Mouse (Mus musculus) E14TG2a.4 (cell line): ENCODE results near the gene Parm1.

Experiments used
- H3K27me3 ChIP-seq: 2 replicates; pipeline ENCODE4 v1.6.1; 2014; ENCODE audit warnings: low read length, control low read depth; ENCODE audit not compliant: insufficient read depth
- H3K36me3 ChIP-seq: 2 replicates; pipeline ENCODE4 v1.6.1; 2014; ENCODE audit warnings: low read length, control low read depth; ENCODE audit not compliant: insufficient read depth
- H3K4me1 ChIP-seq: replicated peaks from 2 replicates; pipeline ENCODE4 v1.6.1; 2014; ENCODE audit warnings: low read depth, low read length, control low read depth
- H3K4me3 ChIP-seq: replicated peaks from 2 replicates; pipeline ENCODE4 v1.5.1; 2014; ENCODE audit warnings: mild to moderate bottlenecking, low read length
- H3K9me3 ChIP-seq: 2 replicates; pipeline ENCODE4 v1.6.1; 2014; ENCODE audit warnings: low read length, control low read depth
- CTCF ChIP-seq: conservative IDR thresholded peaks from 2 replicates; pipeline ENCODE4 v1.5.1; 2014; ENCODE audit warnings: low read length
- NANOG ChIP-seq: IDR thresholded peaks from 2 replicates; pipeline ENCODE4 v1.6.1; 2014; ENCODE audit warnings: borderline replicate concordance, low read length, mixed read lengths
- POU5F1 ChIP-seq: IDR thresholded peaks from 2 replicates; pipeline ENCODE4 v1.6.1; 2014; ENCODE audit warnings: low read length, borderline replicate concordance

Parm1 gene

DNA sequence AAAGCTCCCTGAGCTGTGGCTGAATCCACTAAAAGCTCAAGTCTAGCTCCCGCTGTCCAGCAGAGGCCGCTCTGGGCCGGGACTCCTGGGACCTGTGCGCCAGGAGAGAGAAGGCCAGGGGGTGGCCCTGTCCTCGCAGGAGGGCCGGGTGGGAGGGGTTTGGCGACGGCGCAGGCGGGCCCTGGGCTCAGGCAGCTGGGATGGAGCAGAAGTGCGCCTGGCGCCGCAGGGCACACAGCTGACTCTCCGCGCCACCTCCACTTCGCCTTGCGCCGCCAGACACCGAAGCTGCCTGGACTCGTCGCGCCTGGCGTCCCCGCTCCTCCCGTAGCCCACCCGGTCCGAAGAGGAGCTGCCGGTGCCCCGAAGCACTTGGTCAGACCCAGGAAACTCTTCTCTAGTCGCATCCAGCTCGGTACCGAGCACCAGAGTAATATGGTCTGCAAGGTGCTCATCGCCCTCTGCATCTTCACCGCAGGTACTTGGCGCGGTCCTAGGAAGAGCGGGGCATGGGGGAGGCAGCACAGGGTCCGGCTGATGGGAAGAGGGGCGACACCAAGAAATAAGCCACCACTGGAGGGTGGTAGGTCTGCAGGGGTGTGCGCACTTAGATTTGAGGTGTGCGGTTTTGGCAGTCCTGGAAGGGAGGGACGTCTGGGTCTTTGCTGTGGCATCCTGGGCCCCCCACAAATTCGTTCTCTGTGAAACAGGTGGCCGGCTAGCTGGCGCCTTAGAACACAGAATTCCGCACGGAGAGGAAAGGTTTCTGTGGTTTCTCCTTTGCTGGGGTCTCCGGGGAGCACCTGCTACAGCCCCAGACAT is at the start of gene Parm1:
Gene Parm1 (plus strand): TSS at position 136 of the 822 bp plus-strand sequence.
- no peaks in the 10 kb centered on the region for H3K36me3 ChIP-seq
- peak within 1 kb of the TSS; percentile 84 for H3K4me3 ChIP-seq
- H3K27me3 ChIP-seq = peaks cover 28% of the 10 kb centered on the region
- peaks cover 23% of the 10 kb centered on the region for H3K4me1 ChIP-seq
- TF ChIP-seq POU5F1 = no peak
- TF ChIP-seq NANOG = no peak
- TF ChIP-seq CTCF = peak; percentile 20; the same call in 1 of the 2 replicates
- no peaks in the 10 kb centered on the region for H3K9me3 ChIP-seq

DNA sequence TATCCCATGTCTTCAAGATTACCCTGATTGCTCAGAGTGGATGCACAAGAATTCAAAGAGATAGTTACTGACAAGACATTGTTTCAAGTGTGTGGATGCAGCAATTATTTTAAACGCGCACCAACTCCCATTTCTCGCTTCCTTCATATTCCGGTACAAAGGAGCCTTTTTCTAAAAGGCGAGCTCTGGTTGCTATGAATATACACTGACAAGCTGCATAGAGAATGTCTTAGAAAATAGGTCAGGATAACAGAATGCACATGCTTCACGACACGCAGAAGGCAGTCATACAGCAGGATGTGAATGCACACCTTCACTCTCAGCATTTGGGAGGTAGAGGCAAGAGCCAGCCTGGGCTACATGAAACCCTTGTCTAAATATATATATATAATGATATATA is 42.2 kb upstream of the Parm1 start:
- Histone ChIP-seq H3K4me1 (no peaks in the 10 kb centered on the region), H3K9me3 (no peaks in the 10 kb centered on the region), H3K27me3 (no peaks in the 10 kb centered on the region), H3K4me3 (no peak overlapping the region), H3K36me3 (no peaks in the 10 kb centered on the region)
- no peak for TF ChIP-seq CTCF
- TF ChIP-seq POU5F1 = no peak

DNA sequence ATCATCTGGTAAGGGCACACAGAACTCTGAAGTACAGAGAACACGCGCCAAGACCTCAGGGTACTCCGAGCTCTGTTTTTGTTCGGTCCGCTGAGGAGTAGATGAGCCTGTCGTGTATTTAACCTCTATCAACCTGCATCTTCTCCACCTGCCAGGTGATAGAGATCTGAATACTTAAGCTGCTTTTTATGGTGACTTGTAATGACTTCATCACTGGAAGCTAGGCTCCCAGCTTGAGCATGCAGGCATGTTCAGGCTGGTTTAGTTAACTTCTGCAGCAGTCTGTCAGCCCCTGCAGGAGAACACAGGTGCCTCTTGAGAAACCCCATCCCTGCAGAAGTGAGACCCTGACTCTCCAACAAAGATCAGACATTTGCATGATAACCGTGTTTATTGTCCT is 40.6 kb upstream of the Parm1 start:
- no peak for TF ChIP-seq NANOG
- no peak for TF ChIP-seq POU5F1
- H3K4me1 ChIP-seq = no peaks in the 10 kb centered on the region

DNA sequence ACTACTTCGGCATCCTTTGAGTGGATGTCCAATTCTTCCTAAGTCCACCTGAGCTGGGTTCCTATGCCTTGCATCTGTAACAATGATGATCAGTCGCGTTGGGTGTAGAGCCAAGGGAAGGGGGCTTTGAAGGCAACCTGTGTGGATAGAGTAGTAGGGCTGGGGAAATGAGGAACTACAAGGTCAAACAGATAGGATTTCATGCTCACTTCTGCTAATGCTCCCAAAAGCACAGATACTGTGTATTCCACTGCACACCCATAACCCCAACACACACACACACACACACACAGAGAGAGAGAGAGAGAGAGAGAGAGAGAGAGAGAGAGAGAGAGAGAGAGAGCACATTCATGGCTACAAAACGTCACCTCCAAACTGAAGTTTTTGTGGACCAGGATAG is 38.7 kb upstream of the Parm1 start:
- no peaks in the 10 kb centered on the region for H3K27me3 ChIP-seq
- H3K4me1 ChIP-seq = no peaks in the 10 kb centered on the region
- no peak for TF ChIP-seq NANOG
- TF ChIP-seq CTCF = no peak
- TF ChIP-seq POU5F1 = no peak
- peaks cover 9% of the 10 kb centered on the region; the same call in 1 of the 2 replicates for H3K9me3 ChIP-seq
- H3K4me3 ChIP-seq = no peak overlapping the region
- H3K36me3 ChIP-seq = no peaks in the 10 kb centered on the region

More for the DNA sequence above, 40.6 kb upstream of the Parm1 start:
- H3K9me3 ChIP-seq = no peaks in the 10 kb centered on the region
- H3K36me3 ChIP-seq = no peaks in the 10 kb centered on the region
- no peaks in the 10 kb centered on the region for H3K27me3 ChIP-seq
- no peak overlapping the region for H3K4me3 ChIP-seq

DNA sequence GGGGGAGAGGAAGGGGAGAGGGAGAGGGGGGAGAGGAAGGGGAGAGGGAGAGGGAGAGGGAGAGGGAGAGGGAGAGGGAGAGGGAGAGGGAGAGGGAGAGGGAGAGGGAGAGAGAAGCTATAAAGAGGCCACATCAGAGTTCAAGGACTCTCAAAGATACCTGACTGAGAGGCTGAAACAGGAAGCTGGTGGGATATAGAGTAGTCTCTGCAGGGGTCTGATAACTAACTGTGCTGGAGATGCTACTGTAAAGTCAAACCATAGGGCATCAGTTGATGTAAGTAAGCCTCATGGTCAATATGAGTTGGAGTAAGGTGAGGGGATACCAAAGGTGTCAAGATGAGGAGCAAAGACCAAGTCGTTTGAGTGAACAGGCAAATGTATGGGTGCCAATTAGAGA is 37.3 kb upstream of the Parm1 start:
- Histone ChIP-seq H3K27me3 (no peaks in the 10 kb centered on the region), H3K9me3 (peaks cover 16% of the 10 kb centered on the region), H3K4me1 (no peaks in the 10 kb centered on the region), H3K36me3 (no peaks in the 10 kb centered on the region), H3K4me3 (no peak overlapping the region)
- no peak for TF ChIP-seq NANOG
- TF ChIP-seq CTCF = no peak

DNA sequence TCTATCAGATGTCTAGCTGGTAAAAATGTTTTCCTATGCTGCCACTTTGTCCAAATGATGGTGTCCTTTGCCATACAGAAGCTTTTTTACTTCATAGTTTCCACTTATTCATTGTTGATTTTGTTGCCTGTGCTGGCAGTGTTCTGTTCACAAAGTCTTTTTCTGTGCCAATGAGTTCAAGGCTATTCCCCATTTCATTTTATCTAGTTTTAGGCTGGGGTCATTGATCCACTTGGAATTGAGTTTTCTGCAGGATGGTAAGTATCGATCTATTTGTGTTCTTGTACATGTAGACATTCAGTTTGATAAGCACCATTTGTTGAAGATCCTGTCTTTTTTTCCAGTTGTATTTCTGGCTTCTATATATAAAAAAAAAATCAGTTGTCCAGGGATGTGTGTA is 33.1 kb upstream of the Parm1 start:
- Histone ChIP-seq H3K4me3 (no peak overlapping the region), H3K27me3 (no peaks in the 10 kb centered on the region)
- TF ChIP-seq CTCF (no peak), NANOG (no peak), POU5F1 (no peak)

DNA sequence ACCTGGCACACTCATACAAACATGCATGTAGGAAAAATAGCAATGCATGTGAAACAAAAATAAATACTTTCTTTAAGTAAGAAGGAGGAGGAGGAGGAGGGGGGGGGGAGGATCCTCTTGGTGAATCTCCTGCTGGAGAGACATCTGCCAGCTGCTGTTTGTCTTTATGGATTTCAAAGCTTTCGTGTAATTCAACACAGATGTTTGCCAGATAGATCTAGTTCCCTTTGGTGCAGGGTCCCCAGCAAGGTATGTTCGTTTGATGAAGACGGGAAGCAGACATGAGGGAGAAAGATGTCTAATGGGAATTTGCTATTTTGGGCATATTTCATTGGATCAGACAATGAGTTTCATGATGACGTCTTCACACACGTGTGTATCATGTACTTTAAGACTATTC is 23.0 kb upstream of the Parm1 start:
- Histone ChIP-seq H3K4me3 (no peak overlapping the region), H3K27me3 (no peaks in the 10 kb centered on the region), H3K36me3 (no peaks in the 10 kb centered on the region), H3K4me1 (no peaks in the 10 kb centered on the region), H3K9me3 (no peaks in the 10 kb centered on the region)
- TF ChIP-seq POU5F1 (no peak), CTCF (no peak), NANOG (no peak)

More for the DNA sequence above, 33.1 kb upstream of the Parm1 start:
- Histone ChIP-seq H3K9me3 (peaks cover 16% of the 10 kb centered on the region), H3K36me3 (no peaks in the 10 kb centered on the region), H3K4me1 (no peaks in the 10 kb centered on the region)

DNA sequence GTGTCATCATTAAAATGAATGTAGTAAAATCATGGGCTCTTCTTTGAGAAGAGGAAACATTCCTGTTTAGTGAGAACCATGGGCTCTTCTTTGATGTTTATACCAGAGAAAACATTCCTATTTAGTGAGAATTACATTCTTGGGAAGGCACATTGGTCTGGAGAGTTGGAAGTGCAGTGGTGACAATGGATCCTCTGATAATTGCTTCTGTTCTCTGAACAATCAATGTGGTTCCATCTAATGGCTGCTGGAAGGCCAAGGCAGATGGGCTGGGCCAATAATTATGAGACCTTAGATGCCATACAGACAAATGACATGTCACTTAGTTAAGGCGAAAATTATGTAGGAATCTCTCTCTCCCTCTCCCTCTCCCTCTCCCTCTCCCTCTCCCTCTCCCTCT is 16.1 kb upstream of the Parm1 start:
- Histone ChIP-seq H3K9me3 (peaks cover under 1% of the 10 kb centered on the region), H3K4me1 (no peaks in the 10 kb centered on the region), H3K36me3 (no peaks in the 10 kb centered on the region), H3K27me3 (no peaks in the 10 kb centered on the region), H3K4me3 (no peak overlapping the region)
- TF ChIP-seq NANOG = no peak
- TF ChIP-seq POU5F1 = no peak
- TF ChIP-seq CTCF = no peak

DNA sequence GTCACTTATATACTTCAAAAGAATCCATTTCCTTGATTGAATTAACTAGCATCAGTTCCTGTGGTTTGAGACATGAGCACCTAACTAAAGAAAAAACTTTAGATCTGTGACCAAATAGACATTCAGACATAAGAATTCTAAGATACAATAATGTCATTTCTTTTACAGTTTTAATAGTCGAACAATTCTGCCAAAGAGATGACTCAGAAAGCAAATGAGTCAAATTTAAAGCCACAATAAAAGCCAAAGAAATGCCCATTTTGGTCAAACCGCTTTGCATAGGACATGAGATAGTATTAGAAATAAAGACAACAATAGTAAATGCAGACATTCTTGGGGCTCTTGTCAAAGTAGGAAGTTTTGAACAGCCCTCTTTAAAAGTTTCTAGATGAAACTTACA is 15.0 kb upstream of the Parm1 start:
- Histone ChIP-seq H3K9me3 (peaks cover 4% of the 10 kb centered on the region), H3K27me3 (no peaks in the 10 kb centered on the region), H3K4me1 (no peaks in the 10 kb centered on the region)

More for the DNA sequence above, 15.0 kb upstream of the Parm1 start:
- TF ChIP-seq POU5F1 (no peak), CTCF (no peak), NANOG (no peak)
- Histone ChIP-seq H3K36me3 (no peaks in the 10 kb centered on the region), H3K4me3 (no peak overlapping the region)
